Mouse (Mus musculus): Measurements from ENCODE around the gene Nckap5. TPM values are rescaled to one million over a fixed set of nuclear protein-coding genes. Genes with fewer than 3 reads are reported as not detected.
A peak's percentile ranks its signal among the peaks of the same experiment; 100 is the strongest.

Gene Nckap5
- polyA plus RNA-seq, 1 experiment from 2014 or later: 4.8 TPM

- Histone ChIP-seq H3K9ac (no peak overlapping the region), H3K4me1 (no peaks in the 10 kb centered on the region), H3K4me2 (no peak overlapping the region), H3K27me3 (replicated peaks) (no peaks in the 10 kb centered on the region), H3K4me3 (replicated peaks) (no peak overlapping the region), H3K36me3 (no peaks in the 10 kb centered on the region), H3K27ac (no peak overlapping the region), H3K9me3 (no peaks in the 10 kb centered on the region)
- no peak for ATAC-seq (ENCODE audit: insufficient read depth, low FRiP score, low read depth)
- 61% methylated on average over 5 of the region's 5 CpGs for WGBS
Observed at GRCm38 (mm10) chr1:126264931-126265330, 565.7 kb downstream of the Nckap5 start.

GRCm38 (mm10) chr1:126254364-126254763 lies 576.2 kb downstream of the Nckap5 start:
- no peaks in the 10 kb centered on the region for H3K27me3 ChIP-seq (replicated peaks)
- H3K4me2 ChIP-seq: no peak overlapping the region
- H3K9me3 ChIP-seq: no peaks in the 10 kb centered on the region
- H3K27ac ChIP-seq: no peak overlapping the region
- ATAC-seq (ENCODE audit: insufficient read depth, low FRiP score, low read depth): no peak
- 45% methylated on average over 5 of the region's 5 CpGs for WGBS
- no peaks in the 10 kb centered on the region for H3K36me3 ChIP-seq
- H3K4me3 ChIP-seq (replicated peaks): no peak overlapping the region
- H3K4me1 ChIP-seq: no peaks in the 10 kb centered on the region
- no peak overlapping the region for H3K9ac ChIP-seq

DNA sequence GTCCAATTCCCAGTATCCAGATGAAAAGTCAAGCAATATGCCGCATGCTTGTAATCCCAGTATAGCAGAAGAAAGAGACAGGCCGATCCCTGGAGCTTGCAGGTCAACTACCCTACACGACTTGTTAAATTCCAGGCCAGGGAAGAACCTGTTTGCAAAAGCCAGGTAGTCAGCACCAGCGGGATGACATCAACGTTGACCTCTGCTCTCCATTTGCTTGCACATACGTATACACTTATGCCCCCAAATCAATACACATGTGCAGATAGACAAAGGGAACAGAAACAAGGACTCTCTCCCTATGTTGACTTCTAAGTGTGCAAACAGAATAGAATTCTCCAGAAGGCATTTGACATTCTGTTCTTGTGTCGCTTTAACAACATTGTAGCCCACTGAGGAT lies 576.7 kb downstream of the Nckap5 start:
- no peak for ATAC-seq (ENCODE audit: insufficient read depth, low FRiP score, low read depth)
- Histone ChIP-seq H3K27me3 (replicated peaks) (no peaks in the 10 kb centered on the region), H3K36me3 (no peaks in the 10 kb centered on the region), H3K9me3 (no peaks in the 10 kb centered on the region), H3K4me2 (no peak overlapping the region), H3K4me3 (replicated peaks) (no peak overlapping the region), H3K9ac (no peak overlapping the region), H3K4me1 (no peaks in the 10 kb centered on the region), H3K27ac (no peak overlapping the region)
- WGBS: 67% methylated on average over 7 of the region's 7 CpGs

- Histone ChIP-seq H3K36me3 (no peaks in the 10 kb centered on the region), H3K9ac (no peak overlapping the region), H3K9me3 (no peaks in the 10 kb centered on the region), H3K4me3 (replicated peaks) (no peak overlapping the region), H3K27me3 (replicated peaks) (no peaks in the 10 kb centered on the region), H3K27ac (no peak overlapping the region), H3K4me2 (no peak overlapping the region), H3K4me1 (no peaks in the 10 kb centered on the region)
- WGBS: 64% methylated on average over 4 of the region's 4 CpGs
- no peak for ATAC-seq (ENCODE audit: insufficient read depth, low FRiP score, low read depth)
Observed at GRCm38 (mm10) chr1:126233196-126233595, 597.4 kb downstream of the Nckap5 start.

DNA sequence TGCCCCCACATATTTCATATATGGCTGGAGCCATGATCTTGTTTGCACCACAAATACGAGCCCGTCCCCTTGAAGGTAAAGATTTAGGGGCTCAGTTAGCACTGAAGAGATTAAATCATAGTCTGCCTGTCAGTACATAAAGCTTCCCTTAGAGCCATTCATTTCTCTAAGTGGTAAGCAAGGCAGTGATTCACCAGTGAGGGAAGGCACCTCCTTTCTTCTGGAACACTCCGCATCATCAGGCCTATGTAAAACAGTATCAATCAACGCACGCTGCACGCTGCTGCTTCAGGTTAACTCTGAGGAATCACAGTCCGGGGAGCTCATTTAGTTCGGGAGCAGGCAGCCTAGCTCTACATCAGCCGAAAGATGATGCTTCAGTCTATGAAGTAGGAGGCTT lies 599.4 kb downstream of the Nckap5 start:
- no peaks in the 10 kb centered on the region for H3K4me1 ChIP-seq
- H3K9ac ChIP-seq: no peak overlapping the region
- H3K36me3 ChIP-seq: no peaks in the 10 kb centered on the region
- H3K4me2 ChIP-seq: no peak overlapping the region
- no peaks in the 10 kb centered on the region for H3K9me3 ChIP-seq
- no peaks in the 10 kb centered on the region for H3K27me3 ChIP-seq (replicated peaks)
- no peak overlapping the region for H3K4me3 ChIP-seq (replicated peaks)
- 65% methylated on average over 9 of the region's 9 CpGs for WGBS
- ATAC-seq (ENCODE audit: insufficient read depth, low FRiP score, low read depth): no peak
- no peak overlapping the region for H3K27ac ChIP-seq

- ATAC-seq (ENCODE audit: insufficient read depth, low FRiP score, low read depth): peak; percentile 58; the same call in 1 of the 2 replicates
- H3K27ac ChIP-seq: no peak overlapping the region
- H3K9me3 ChIP-seq: no peaks in the 10 kb centered on the region
- no peak overlapping the region for H3K9ac ChIP-seq
- 67% methylated on average over 6 of the region's 6 CpGs for WGBS
- no peaks in the 10 kb centered on the region for H3K36me3 ChIP-seq
- H3K4me2 ChIP-seq: no peak overlapping the region
- H3K27me3 ChIP-seq (replicated peaks): no peaks in the 10 kb centered on the region
- no peaks in the 10 kb centered on the region for H3K4me1 ChIP-seq
- no peak overlapping the region for H3K4me3 ChIP-seq (replicated peaks)
Observed at GRCm38 (mm10) chr1:126210212-126210611, 620.4 kb downstream of the Nckap5 start.

DNA sequence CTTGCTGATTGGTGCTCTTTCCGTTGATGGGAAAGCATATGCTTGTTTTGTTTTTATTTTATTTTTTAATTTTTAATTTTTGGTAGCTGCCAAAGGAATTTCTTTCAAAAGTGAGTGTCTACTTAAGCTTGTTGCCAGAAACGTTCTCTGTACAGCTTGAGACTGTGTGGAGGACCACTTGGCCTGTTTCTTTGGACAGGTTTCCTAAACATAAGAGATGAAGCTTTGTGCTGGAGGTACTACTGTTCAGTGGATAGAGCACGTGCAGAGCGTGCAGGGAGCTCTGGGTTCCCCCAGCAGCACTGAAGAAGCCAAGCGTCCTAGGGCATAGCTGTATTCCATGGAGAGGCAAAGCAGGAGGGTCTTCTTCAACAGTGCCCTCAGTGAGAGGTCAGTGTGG lies 620.9 kb downstream of the Nckap5 start:
- no peaks in the 10 kb centered on the region for H3K4me1 ChIP-seq
- no peak for ATAC-seq (ENCODE audit: insufficient read depth, low FRiP score, low read depth)
- WGBS: 82% methylated on average over 5 of the region's 5 CpGs
- no peaks in the 10 kb centered on the region for H3K27me3 ChIP-seq (replicated peaks)
- H3K27ac ChIP-seq: no peak overlapping the region
- H3K9me3 ChIP-seq: no peaks in the 10 kb centered on the region
- no peak overlapping the region for H3K9ac ChIP-seq
- no peak overlapping the region for H3K4me2 ChIP-seq
- no peak overlapping the region for H3K4me3 ChIP-seq (replicated peaks)
- H3K36me3 ChIP-seq: no peaks in the 10 kb centered on the region

DNA sequence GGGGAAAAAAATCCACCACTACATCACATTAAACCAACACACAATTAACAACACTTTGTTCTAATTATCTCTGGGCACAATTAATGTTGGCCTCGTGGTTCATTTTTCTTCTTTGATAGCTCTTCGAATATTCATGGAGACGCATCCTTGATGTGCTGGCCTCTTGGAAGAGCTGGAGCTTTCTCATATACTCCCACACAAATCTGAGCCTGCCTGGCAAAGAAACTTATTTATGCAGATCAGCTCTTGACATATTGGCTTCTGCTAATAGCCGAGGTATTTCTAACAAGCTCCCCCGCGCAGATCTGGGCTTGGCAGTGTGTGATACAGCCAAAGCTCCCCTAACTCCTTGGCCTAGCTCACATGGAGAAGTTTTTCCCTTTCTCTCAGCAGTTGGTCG lies 621.5 kb downstream of the Nckap5 start:
- no peak for ATAC-seq (ENCODE audit: insufficient read depth, low FRiP score, low read depth)
- WGBS: 83% methylated on average over 7 of the region's 7 CpGs

GRCm38 (mm10) chr1:126196937-126197336 lies 633.7 kb downstream of the Nckap5 start:
- Histone ChIP-seq H3K9ac (no peak overlapping the region), H3K4me3 (replicated peaks) (no peak overlapping the region), H3K36me3 (no peaks in the 10 kb centered on the region), H3K4me2 (no peak overlapping the region), H3K27ac (no peak overlapping the region), H3K4me1 (no peaks in the 10 kb centered on the region), H3K9me3 (no peaks in the 10 kb centered on the region), H3K27me3 (replicated peaks) (no peaks in the 10 kb centered on the region)
- no peak for ATAC-seq (ENCODE audit: insufficient read depth, low FRiP score, low read depth)

More for the DNA sequence above, 621.5 kb downstream of the Nckap5 start:
- H3K4me1 ChIP-seq: no peaks in the 10 kb centered on the region
- no peak overlapping the region for H3K4me3 ChIP-seq (replicated peaks)
- no peak overlapping the region for H3K9ac ChIP-seq
- no peaks in the 10 kb centered on the region for H3K27me3 ChIP-seq (replicated peaks)
- no peaks in the 10 kb centered on the region for H3K9me3 ChIP-seq
- no peak overlapping the region for H3K4me2 ChIP-seq
- H3K36me3 ChIP-seq: no peaks in the 10 kb centered on the region
- no peak overlapping the region for H3K27ac ChIP-seq

DNA sequence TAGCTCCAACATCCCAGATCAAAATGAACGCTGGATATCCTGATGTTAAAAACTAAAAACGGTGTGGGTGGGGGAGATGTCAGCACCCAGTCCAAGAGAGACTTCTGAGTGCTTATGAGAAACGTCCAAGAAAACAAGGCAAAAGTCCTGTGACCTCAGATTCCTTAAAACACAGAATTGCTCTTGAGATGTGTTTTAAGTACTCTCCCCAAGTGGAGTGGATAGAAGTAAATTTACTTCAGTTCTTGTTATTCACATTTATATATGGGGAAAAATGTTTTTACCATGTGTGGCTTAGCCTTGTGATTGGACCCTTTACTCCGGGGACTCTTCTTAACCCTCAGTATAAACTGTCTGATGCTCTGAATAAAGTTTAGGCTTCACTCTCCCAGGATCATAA lies 640.2 kb downstream of the Nckap5 start:
- ATAC-seq (ENCODE audit: insufficient read depth, low FRiP score, low read depth): no peak
- WGBS: 70% methylated on average over 4 of the region's 4 CpGs
- Histone ChIP-seq H3K9ac (no peak overlapping the region), H3K9me3 (no peaks in the 10 kb centered on the region), H3K4me1 (no peaks in the 10 kb centered on the region), H3K4me3 (replicated peaks) (no peak overlapping the region), H3K27ac (no peak overlapping the region), H3K27me3 (replicated peaks) (no peaks in the 10 kb centered on the region), H3K36me3 (no peaks in the 10 kb centered on the region), H3K4me2 (no peak overlapping the region)

DNA sequence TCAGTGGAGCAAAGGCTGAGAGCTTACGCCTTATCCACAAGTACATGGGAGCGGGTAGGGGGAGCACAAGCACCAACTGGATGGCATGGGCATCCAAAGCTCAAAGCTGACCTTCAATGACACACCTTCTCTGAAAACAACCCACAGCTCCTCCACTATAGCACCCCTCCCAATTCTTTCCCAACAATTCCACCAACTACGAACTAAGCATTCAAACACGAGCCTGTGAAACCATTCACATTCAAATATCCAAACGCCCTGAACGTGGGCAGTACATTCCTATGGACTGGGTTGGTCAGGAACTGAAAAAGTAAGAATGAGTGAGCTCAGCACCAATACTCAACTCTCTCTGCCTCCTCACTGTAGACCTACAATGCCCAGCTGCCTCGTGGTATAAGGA lies 646.8 kb downstream of the Nckap5 start:
- Histone ChIP-seq H3K4me1 (no peaks in the 10 kb centered on the region), H3K36me3 (no peaks in the 10 kb centered on the region), H3K27ac (no peak overlapping the region), H3K9me3 (no peaks in the 10 kb centered on the region), H3K27me3 (replicated peaks) (no peaks in the 10 kb centered on the region), H3K9ac (no peak overlapping the region), H3K4me2 (no peak overlapping the region), H3K4me3 (replicated peaks) (no peak overlapping the region)
- no peak for ATAC-seq (ENCODE audit: insufficient read depth, low FRiP score, low read depth)
- WGBS: 85% methylated on average over 7 of the region's 7 CpGs

DNA sequence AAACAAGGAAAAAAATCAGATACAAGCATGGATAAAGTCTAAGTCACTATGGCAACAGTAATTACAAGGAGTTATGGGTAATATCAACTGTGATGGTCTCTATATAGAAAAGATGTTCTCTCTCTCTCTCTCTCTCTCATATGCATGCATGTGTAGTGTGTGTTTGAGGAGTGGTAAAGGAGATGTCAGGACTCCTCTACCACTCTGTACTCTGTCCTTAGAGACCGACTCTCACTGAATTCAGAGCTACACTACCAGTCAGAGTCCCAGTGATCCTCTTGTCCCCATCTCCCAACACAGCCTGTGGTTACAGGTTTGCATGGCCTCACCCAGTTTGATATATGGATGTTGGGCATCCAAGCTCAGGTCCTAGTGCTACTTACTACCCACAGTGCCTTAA lies 662.0 kb downstream of the Nckap5 start:
- 68% methylated on average over 1 of the region's 1 CpGs for WGBS
- Histone ChIP-seq H3K9ac (no peak overlapping the region), H3K9me3 (no peaks in the 10 kb centered on the region), H3K4me2 (no peak overlapping the region), H3K27me3 (replicated peaks) (no peaks in the 10 kb centered on the region), H3K36me3 (no peaks in the 10 kb centered on the region), H3K4me1 (no peaks in the 10 kb centered on the region), H3K4me3 (replicated peaks) (no peak overlapping the region), H3K27ac (no peak overlapping the region)
- no peak for ATAC-seq (ENCODE audit: insufficient read depth, low FRiP score, low read depth)

DNA sequence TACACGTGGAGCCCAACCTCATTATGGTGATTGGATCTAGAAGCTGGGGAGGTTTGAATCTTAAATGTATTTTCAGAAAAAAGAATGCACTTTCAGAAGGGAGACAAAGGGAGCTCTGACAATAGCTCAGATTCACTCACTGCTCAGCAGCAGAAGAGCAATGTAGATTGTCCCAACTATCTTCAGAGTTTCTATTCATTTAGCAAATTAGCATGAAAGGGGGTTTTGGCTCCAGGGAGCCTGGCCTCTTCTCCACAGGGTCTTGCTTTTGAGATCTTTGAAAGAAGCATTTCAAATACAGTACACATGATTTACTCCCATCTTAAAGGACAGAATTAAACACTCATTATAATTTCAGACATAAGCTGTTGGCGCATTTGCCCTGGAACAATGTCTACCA lies 662.5 kb downstream of the Nckap5 start:
- no peaks in the 10 kb centered on the region for H3K36me3 ChIP-seq
- H3K9ac ChIP-seq: no peak overlapping the region
- H3K9me3 ChIP-seq: no peaks in the 10 kb centered on the region
- no peaks in the 10 kb centered on the region for H3K27me3 ChIP-seq (replicated peaks)
- H3K27ac ChIP-seq: no peak overlapping the region
- H3K4me2 ChIP-seq: no peak overlapping the region
- no peak overlapping the region for H3K4me3 ChIP-seq (replicated peaks)
- 57% methylated on average over 2 of the region's 2 CpGs for WGBS
- ATAC-seq (ENCODE audit: insufficient read depth, low FRiP score, low read depth): no peak
- H3K4me1 ChIP-seq: no peaks in the 10 kb centered on the region
